Mouse (Mus musculus) forebrain, embryonic 11.5 days (tissue): ENCODE measurements around the gene Eps8l1. TPM values are rescaled to one million over a fixed set of nuclear protein-coding genes. Genes with fewer than 3 reads are reported as not detected.

Experiments used
- ATAC-seq: fragments of 200-750 bp; cut with Nextera tagmentation; replicated peaks from 2 replicates; pipeline ENCODE4 v1.8.0; 2017; ENCODE audit warnings: moderate TSS enrichment; ENCODE audit not compliant: low FRiP score
- DNase-seq: peaks from one replicate; pipeline ENCODE4 v3.0.0-alpha.2; 2017; ENCODE audit warnings: low spot score
- H3K27ac ChIP-seq: fragments of 300-500 bp; sonication (generic); 2 replicates; pipeline ENCODE4 v1.5.1; 2014; ENCODE audit warnings: low read depth, low read length
- H3K27me3 ChIP-seq: fragments of 300-500 bp; sonication (generic); 2 replicates; pipeline ENCODE4 v1.6.1; 2014; ENCODE audit warnings: mild to moderate bottlenecking, low read length, mixed read lengths; ENCODE audit not compliant: control insufficient read depth, insufficient read depth
- H3K36me3 ChIP-seq: fragments of 300-500 bp; sonication (generic); 2 replicates; pipeline ENCODE4 v1.6.1; 2014; ENCODE audit warnings: mild to moderate bottlenecking, low read length, moderate library complexity, mixed read lengths; ENCODE audit not compliant: control insufficient read depth, insufficient read depth
- H3K4me1 ChIP-seq: fragments of 300-500 bp; sonication (generic); replicated peaks from 2 replicates; pipeline ENCODE4 v1.6.1; 2014; ENCODE audit warnings: low read length, mixed read lengths; ENCODE audit not compliant: control insufficient read depth, insufficient read depth
- H3K4me2 ChIP-seq: fragments of 300-500 bp; sonication (generic); 2 replicates; pipeline ENCODE4 v1.6.1; 2014; ENCODE audit warnings: low read depth, mild to moderate bottlenecking, low read length, moderate library complexity, mixed read lengths; ENCODE audit not compliant: severe bottlenecking
- H3K4me3 ChIP-seq: fragments of 300-500 bp; sonication (generic); 2 replicates; pipeline ENCODE4 v1.5.1; 2014; ENCODE audit warnings: low read depth, low read length
- H3K9ac ChIP-seq: fragments of 300-500 bp; sonication (generic); 2 replicates; pipeline ENCODE4 v1.6.1; 2014; ENCODE audit warnings: low read length
- H3K9me3 ChIP-seq: fragments of 300-500 bp; sonication (generic); 2 replicates; pipeline ENCODE4 v1.6.1; 2016; ENCODE audit warnings: low read length, mixed read lengths; ENCODE audit not compliant: control insufficient read depth
- WGBS: fragments of 180-500 bp; shearing (Covaris S2); extraction: QIAGEN DNeasy Blood & Tissue Kit; methylation state at CpG from one replicate; pipeline ENCODE4 v1.1.7; 2014; 5-methylcytosine and 5-hydroxymethylcytosine counted together
- polyA plus RNA-seq: library from polyadenylated mRNA; unstranded; fragments of >200 nt; fragmentation: Nextera tagmentation; extraction: Ambion mirVana; gene quantifications from 2 replicates; pipeline ENCODE4 v1.2.1, GENCODE M21; 2014

Eps8l1 gene
- polyA plus RNA-seq, 1 experiment from 2014 or later: 3.8 TPM

- H3K36me3 ChIP-seq: no peaks in the 10 kb centered on the region; the same call in 1 of the 2 replicates
- no peaks in the 10 kb centered on the region for H3K4me1 ChIP-seq
- peak; percentile 8 for DNase-seq
- ATAC-seq: no peak
- H3K9ac ChIP-seq: no peak overlapping the region
- 88% methylated on average over 2 of the region's 2 CpGs for WGBS
- no peaks in the 10 kb centered on the region for H3K27me3 ChIP-seq
- H3K4me3 ChIP-seq: no peak overlapping the region
- no peak overlapping the region for H3K27ac ChIP-seq
- H3K4me2 ChIP-seq: no peak overlapping the region
- H3K9me3 ChIP-seq: no peaks in the 10 kb centered on the region
These were observed 22.8 kb upstream of the Eps8l1 start for GRCm38 (mm10) chr7:4437721-4438120.

GRCm38 (mm10) chr7:4440549-4440948 is 19.9 kb upstream of the Eps8l1 start:
- H3K4me3 ChIP-seq: no peak overlapping the region
- no peak overlapping the region for H3K4me2 ChIP-seq
- ATAC-seq (no peak), DNase-seq (no peak)
- H3K27me3 ChIP-seq: no peaks in the 10 kb centered on the region
- no peaks in the 10 kb centered on the region; the same call in 1 of the 2 replicates for H3K36me3 ChIP-seq
- H3K27ac ChIP-seq: no peak overlapping the region
- no peak overlapping the region for H3K9ac ChIP-seq
- H3K4me1 ChIP-seq: no peaks in the 10 kb centered on the region
- WGBS: 92% methylated on average over 10 of the region's 10 CpGs
- no peaks in the 10 kb centered on the region for H3K9me3 ChIP-seq

GRCm38 (mm10) chr7:4445216-4445791 is 15.2 kb upstream of the Eps8l1 start, which contains the start of gene Rdh13:
TSS of gene Rdh13 (minus strand) at chr7:4445649.
- no peaks in the 10 kb centered on the region for H3K36me3 ChIP-seq
- H3K4me3 ChIP-seq: peak within 1 kb of the TSS; percentile 77
- no peak within 1 kb of the TSS for H3K27ac ChIP-seq
- no peaks in the 10 kb centered on the region for H3K4me1 ChIP-seq
- ATAC-seq: peak; percentile 95
- H3K27me3 ChIP-seq: no peaks in the 10 kb centered on the region
- peak within 1 kb of the TSS; percentile 65 for H3K4me2 ChIP-seq
- under 1% methylated on average over 35 of the region's 35 CpGs for WGBS
- peak; percentile 89 for DNase-seq
- peak within 1 kb of the TSS; percentile 65 for H3K9ac ChIP-seq
- no peaks in the 10 kb centered on the region for H3K9me3 ChIP-seq

GRCm38 (mm10) chr7:4447138-4447537 is 13.3 kb upstream of the Eps8l1 start:
- 0% methylated on average over 1 of the region's 1 CpGs for WGBS
- H3K27ac ChIP-seq: no peak overlapping the region
- ATAC-seq: no peak
- no peak overlapping the region for H3K4me3 ChIP-seq
- H3K4me1 ChIP-seq: no peaks in the 10 kb centered on the region
- no peaks in the 10 kb centered on the region for H3K36me3 ChIP-seq
- no peak overlapping the region for H3K9ac ChIP-seq
- DNase-seq: no peak
- H3K27me3 ChIP-seq: no peaks in the 10 kb centered on the region
- no peaks in the 10 kb centered on the region for H3K9me3 ChIP-seq
- H3K4me2 ChIP-seq: no peak overlapping the region

GRCm38 (mm10) chr7:4448439-4448838 is 12.0 kb upstream of the Eps8l1 start:
- Histone ChIP-seq H3K27ac (no peak overlapping the region), H3K4me2 (no peak overlapping the region), H3K4me3 (no peak overlapping the region), H3K27me3 (no peaks in the 10 kb centered on the region), H3K9ac (no peak overlapping the region), H3K36me3 (no peaks in the 10 kb centered on the region), H3K4me1 (no peaks in the 10 kb centered on the region), H3K9me3 (no peaks in the 10 kb centered on the region)
- 87% methylated on average over 3 of the region's 3 CpGs for WGBS
- no peak for ATAC-seq
- no peak for DNase-seq

- no peaks in the 10 kb centered on the region for H3K4me1 ChIP-seq
- no peaks in the 10 kb centered on the region for H3K27me3 ChIP-seq
- no peak overlapping the region for H3K27ac ChIP-seq
- no peak overlapping the region for H3K4me3 ChIP-seq
- ATAC-seq (no peak), DNase-seq (no peak)
- H3K36me3 ChIP-seq: no peaks in the 10 kb centered on the region
- no peak overlapping the region for H3K9ac ChIP-seq
- H3K9me3 ChIP-seq: no peaks in the 10 kb centered on the region
- 21% methylated on average over 2 of the region's 2 CpGs for WGBS
- no peak overlapping the region for H3K4me2 ChIP-seq
These were observed 11.3 kb upstream of the Eps8l1 start for GRCm38 (mm10) chr7:4449211-4449610.

GRCm38 (mm10) chr7:4452644-4453043 is 7.8 kb upstream of the Eps8l1 start:
- Histone ChIP-seq H3K9ac (no peak overlapping the region), H3K27ac (no peak overlapping the region), H3K4me3 (no peak overlapping the region), H3K4me1 (no peaks in the 10 kb centered on the region), H3K9me3 (no peaks in the 10 kb centered on the region), H3K4me2 (no peak overlapping the region), H3K36me3 (no peaks in the 10 kb centered on the region), H3K27me3 (no peaks in the 10 kb centered on the region)
- WGBS: 40% methylated on average over 4 of the region's 4 CpGs
- ATAC-seq (no peak), DNase-seq (no peak)

GRCm38 (mm10) chr7:4464194-4464824 is 3.8 kb downstream of the Eps8l1 start:
- Histone ChIP-seq H3K4me3 (no peak overlapping the region), H3K27me3 (no peaks in the 10 kb centered on the region), H3K27ac (no peak overlapping the region), H3K9ac (no peak overlapping the region), H3K9me3 (no peaks in the 10 kb centered on the region), H3K4me1 (no peaks in the 10 kb centered on the region), H3K4me2 (no peak overlapping the region), H3K36me3 (no peaks in the 10 kb centered on the region)
- WGBS: 18% methylated on average over 11 of the region's 12 CpGs
- no peak for ATAC-seq
- no peak for DNase-seq

- DNase-seq: no peak
- no peak overlapping the region for H3K27ac ChIP-seq
- no peaks in the 10 kb centered on the region for H3K36me3 ChIP-seq
- no peak for ATAC-seq
- no peaks in the 10 kb centered on the region for H3K9me3 ChIP-seq
- H3K4me2 ChIP-seq: no peak overlapping the region
- H3K4me1 ChIP-seq: peaks cover 2% of the 10 kb centered on the region; the same call in 1 of the 2 replicates
- H3K9ac ChIP-seq: no peak overlapping the region
- no peak overlapping the region for H3K4me3 ChIP-seq
- peaks cover 16% of the 10 kb centered on the region for H3K27me3 ChIP-seq
- 75% methylated on average over 3 of the region's 3 CpGs for WGBS
These were observed 7.3 kb downstream of the Eps8l1 start for GRCm38 (mm10) chr7:4467801-4468200.
